Mouse (Mus musculus) gastrocnemius, postnatal 14 days (tissue): ENCODE data around the gene Glod5. TPM values are rescaled to one million over a fixed set of nuclear protein-coding genes. Genes with fewer than 3 reads are reported as not detected.

Source experiments
- DNase-seq: peaks from one replicate; pipeline ENCODE4 v3.0.0; 2021; ENCODE audit warnings: mixed read lengths
- intact Hi-C: fragments of 180-260 bp; cut with DNase I; formaldehyde crosslinking; loops from one replicate; pipeline ENCODE4 v1.15.1; 2025; ENCODE audit warnings: low total_unique reads
- total RNA-seq, 2 experiments: library from RNA; stranded (reverse); gene quantifications; 2 replicates each; pipeline ENCODE4 v1.2.3; 2021

Gene Glod5
- total RNA-seq, 2 experiments from 2014 or later, result not detected

GRCm38 (mm10) chrX:7977892-7978291 is 40.4 kb downstream of the Glod5 start, which contains the start of gene Gata1:
Gene Gata1, minus strand, starts transcription at chrX:7978071.
- intact Hi-C loops, result no loop called here
- no peak for DNase-seq

DNA sequence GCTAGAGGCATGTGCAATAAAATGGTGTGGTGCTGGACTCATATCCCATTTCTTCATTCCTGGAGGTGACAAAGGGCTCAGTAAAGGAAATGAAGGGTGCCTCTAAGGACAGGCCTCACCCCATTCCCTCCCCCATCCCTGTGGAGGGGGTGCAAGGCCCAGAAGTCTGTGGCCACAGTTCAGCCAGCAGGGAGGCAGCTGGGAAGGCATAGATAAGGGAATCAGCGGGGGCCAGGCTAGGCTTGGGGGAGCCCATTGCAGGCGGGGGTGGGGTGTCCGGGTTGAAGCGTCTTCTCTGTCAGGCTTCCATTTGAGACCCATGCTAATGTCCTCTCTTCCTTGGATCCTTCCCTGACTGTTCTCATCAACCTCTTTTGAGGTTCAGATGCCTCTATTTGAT is 47.0 kb downstream of the Glod5 start:
- intact Hi-C loops, result no loop called here
- no peak for DNase-seq

GRCm38 (mm10) chrX:7968899-7969298 is 49.4 kb downstream of the Glod5 start:
- intact Hi-C loops, result no loop called here
- no peak for DNase-seq

DNA sequence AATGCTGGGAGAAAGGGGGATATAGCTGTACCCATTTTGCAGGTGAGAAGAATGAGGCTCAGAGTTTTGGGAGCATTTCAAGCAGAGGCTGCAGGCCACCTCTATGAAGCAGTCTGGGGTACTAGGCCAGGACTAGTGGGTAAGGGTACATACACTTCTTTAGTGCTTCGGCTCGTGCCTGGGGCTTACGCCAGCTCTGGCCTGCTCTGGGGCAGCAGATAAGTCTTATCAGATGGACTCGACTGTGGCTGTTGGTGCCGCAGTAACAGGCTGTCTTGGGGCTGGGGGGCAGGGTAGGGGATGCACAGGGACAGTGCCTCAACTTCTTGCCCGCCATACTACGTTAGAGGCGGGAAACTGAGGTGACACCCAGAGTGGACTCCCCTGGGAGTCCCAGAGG is 50.1 kb downstream of the Glod5 start:
- DNase-seq, result no peak
- intact Hi-C loops, result no loop called here

GRCm38 (mm10) chrX:7967596-7968201 is 50.6 kb downstream of the Glod5 start:
- intact Hi-C loops, result no loop called here
- DNase-seq, result no peak

- DNase-seq, result no peak
- intact Hi-C loops, result no loop called here
Measured at GRCm38 (mm10) chrX:7966161-7966560, 52.1 kb downstream of the Glod5 start.

DNA sequence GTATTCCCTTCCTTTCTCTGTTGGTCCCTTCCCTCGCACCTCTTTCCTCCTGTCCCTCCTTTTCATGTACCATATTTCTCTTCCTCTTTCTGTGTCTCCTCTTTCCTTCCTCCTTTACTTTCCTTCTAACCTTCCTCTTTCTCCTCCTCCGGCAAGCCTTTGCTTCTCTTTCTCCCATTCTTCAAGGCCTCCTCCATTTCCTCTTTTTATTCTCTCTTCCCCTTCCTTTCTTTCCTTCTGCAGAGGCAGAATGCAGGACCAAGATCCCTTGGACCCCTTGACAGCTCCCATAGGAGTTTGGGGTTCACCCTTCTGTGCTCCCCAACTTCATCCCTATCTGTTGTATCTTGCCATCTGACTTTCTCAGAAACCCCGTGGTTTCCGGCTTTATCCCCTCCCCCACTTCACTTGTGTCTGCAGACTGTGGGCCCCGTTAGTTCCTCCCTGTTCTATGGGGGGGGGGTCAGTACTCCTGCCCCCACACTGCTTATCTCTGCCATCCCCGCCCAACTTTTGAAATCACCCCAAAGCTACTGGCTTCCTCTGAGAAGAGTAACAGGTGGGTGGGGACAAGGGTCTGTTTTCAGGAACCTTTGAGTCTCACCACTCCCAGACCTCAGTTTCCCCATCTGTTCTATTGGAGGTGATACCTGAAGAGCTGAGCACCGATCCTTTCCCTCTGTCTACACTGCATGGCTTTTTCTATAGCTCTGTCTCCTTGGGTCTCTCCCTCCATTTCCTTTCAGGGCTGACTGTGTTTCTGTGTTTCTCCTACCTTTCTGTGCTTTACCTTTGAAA is 54.3 kb downstream of the Glod5 start:
- intact Hi-C loops, result no loop called here
- DNase-seq, result no peak

GRCm38 (mm10) chrX:7958868-7959267 is 59.4 kb downstream of the Glod5 start:
- intact Hi-C loops, result no loop called here
- no peak for DNase-seq

Other genes with a start within 250 kb of the Glod5 start
- gene Gripap1, start 228.7 kb downstream of the Glod5 start, total RNA-seq, result 10 to 100 TPM; 16.8 to 17.4 TPM
- under 1 TPM; 0.66 to 0.68 TPM for gene Kcnd1, start 196.2 kb downstream of the Glod5 start, total RNA-seq
- 10 to 100 TPM; 16.8 to 19.1 TPM for gene Otud5, start 177.1 kb downstream of the Glod5 start, total RNA-seq
- gene Pim2, start 140.2 kb downstream of the Glod5 start, total RNA-seq, result 1 to 10 TPM; 1.1 to 1.2 TPM
- 10 to 100 TPM in 1 of 2 experiments, 1 to 10 TPM in 1; 8.7 to 10.2 TPM for gene Slc35a2, start 134.5 kb downstream of the Glod5 start, total RNA-seq
- 10 to 100 TPM; 27.3 to 32.0 TPM for gene Pqbp1, start 119.2 kb downstream of the Glod5 start, total RNA-seq
- gene Timm17b, start 119.1 kb downstream of the Glod5 start, total RNA-seq, result 10 to 100 TPM; 43.9 to 44.8 TPM
- not detected for gene Gm10491, start 110.7 kb downstream of the Glod5 start, total RNA-seq
- not detected for gene Gm10490, start 109.0 kb downstream of the Glod5 start, total RNA-seq
- gene Pcsk1n, start 98.7 kb downstream of the Glod5 start, total RNA-seq, result under 1 TPM in 1 of 2 experiments, not detected in 1; 0.14 TPM
- gene Eras, start 89.9 kb downstream of the Glod5 start, total RNA-seq, result not detected
- 1 to 10 TPM; 5.0 to 5.5 TPM for gene Hdac6, start 70.6 kb downstream of the Glod5 start, total RNA-seq
- under 1 TPM in 1 of 2 experiments, not detected in 1; 0.21 TPM for gene Gata1, start 40.4 kb downstream of the Glod5 start, total RNA-seq
- 1 to 10 TPM; 5.2 to 5.5 TPM for gene Suv39h1, start 56.3 kb upstream of the Glod5 start, total RNA-seq
- gene Was, start 72.0 kb upstream of the Glod5 start, total RNA-seq, result under 1 TPM; 0.84 to 0.93 TPM
- gene Wdr13, start 114.4 kb upstream of the Glod5 start, total RNA-seq, result 10 to 100 TPM; 19.6 to 20.6 TPM
- gene Rbm3, start 127.4 kb upstream of the Glod5 start, total RNA-seq, result 100 to 1,000 TPM; 179 to 195 TPM
- 1 to 10 TPM; 2.5 to 3.7 TPM for gene Tbc1d25, start 157.7 kb upstream of the Glod5 start, total RNA-seq
- 10 to 100 TPM; 11.3 to 11.8 TPM for gene Ebp, start 175.0 kb upstream of the Glod5 start, total RNA-seq
- 1 to 10 TPM; 3.3 to 4.7 TPM for gene Porcn, start 188.0 kb upstream of the Glod5 start, total RNA-seq
- gene Ftsj1, start 233.9 kb upstream of the Glod5 start, total RNA-seq, result 10 to 100 TPM; 11.2 to 12.6 TPM